Mouse (Mus musculus) layer of hippocampus, postnatal 14 days (tissue): Measurements from ENCODE around the gene Lpcat2b. TPM values are rescaled to one million over a fixed set of nuclear protein-coding genes. Genes with fewer than 3 reads are reported as not detected.

Source experiments
- DNase-seq, 2 experiments: peaks; one replicate each; pipeline ENCODE4 v3.0.0; 2021 to 2022; ENCODE audit warnings: low spot score in 2 of 2, mixed read lengths in 1 of 2
- total RNA-seq, 2 experiments: library from RNA; stranded (reverse); gene quantifications; 2 replicates each; pipeline ENCODE4 v1.2.3; 2021

Lpcat2b gene
- total RNA-seq, 2 experiments from 2014 or later: 0.31 TPM; not detected in 1

DNA sequence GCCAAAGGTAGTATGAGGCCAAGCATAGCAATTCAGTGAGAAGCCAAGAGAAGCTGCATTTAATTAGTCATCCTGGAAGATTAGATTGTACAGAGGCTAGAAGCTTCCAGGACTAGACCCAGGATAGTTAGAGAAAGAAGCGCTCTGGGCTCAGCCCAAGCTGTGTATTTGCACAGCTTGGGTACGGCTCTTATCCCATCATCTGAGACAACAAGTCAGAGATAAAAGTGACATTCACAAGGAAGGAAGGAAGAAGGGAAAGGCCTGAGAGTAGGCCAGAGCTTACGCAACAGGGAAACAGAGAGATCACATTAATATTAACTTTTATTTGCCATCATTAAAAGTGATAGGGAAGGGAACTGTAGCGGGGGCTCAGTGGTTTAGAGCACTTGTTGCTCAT, 16.6 kb downstream of the Lpcat2b start:
- DNase-seq: no peak

DNA sequence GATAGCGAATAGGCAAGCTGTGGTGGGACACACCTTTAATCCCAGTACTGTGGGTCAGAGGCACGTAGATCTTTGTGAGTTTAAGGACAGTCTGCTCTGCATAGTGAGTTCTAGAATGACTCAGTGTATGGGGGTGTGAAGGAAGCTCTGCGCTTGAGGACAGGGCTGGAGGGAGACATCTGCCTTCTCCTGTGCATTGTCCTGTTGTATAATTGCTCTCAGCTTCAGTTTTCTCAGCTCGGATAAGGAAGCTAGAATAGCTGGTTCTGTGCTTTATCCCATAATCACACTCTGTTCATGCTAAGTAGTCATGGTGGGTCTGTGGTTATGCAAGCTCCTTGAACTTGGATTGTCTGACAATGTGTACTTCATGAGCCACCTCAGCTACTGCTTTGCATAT, 17.4 kb downstream of the Lpcat2b start:
- DNase-seq: no peak

DNA sequence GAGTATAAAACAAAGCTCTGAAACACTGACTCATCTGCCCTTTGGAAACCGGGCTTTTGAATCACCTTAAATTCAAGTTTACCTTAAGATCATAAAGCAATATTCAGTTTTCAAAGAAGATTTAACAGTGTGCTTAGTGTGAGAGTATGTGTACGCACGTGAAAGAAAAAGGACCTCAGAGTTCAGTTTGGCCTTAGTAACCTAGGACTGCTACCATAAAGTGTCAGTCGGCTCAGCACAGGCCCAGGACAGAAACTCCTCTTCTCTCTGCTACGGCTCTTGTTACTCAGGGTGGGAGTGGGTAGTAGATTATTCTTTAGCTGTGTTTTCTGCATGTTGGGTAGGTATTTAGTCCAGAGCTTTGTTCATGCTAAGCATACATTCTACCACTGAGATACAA, 18.3 kb downstream of the Lpcat2b start:
- DNase-seq: no peak

DNA sequence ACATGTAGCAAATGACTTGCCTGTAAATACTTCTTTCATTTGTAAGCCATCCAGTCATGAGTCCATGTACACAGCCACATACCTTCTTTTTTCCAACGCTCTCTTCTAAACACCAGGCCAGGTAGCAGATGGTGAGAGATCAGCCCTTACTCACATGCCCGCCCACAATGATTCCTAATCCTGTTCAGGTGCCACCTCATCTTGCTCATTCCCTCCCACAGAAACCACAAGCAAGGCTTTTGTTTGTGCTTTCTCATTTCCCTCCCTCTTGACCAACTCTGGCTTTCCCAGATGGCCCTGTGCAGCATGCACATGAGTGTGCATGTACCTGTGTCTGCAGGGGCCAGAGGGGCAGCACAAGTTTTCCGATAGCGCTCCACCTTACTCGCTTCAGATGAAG, 18.9 kb downstream of the Lpcat2b start:
- DNase-seq: no peak

DNA sequence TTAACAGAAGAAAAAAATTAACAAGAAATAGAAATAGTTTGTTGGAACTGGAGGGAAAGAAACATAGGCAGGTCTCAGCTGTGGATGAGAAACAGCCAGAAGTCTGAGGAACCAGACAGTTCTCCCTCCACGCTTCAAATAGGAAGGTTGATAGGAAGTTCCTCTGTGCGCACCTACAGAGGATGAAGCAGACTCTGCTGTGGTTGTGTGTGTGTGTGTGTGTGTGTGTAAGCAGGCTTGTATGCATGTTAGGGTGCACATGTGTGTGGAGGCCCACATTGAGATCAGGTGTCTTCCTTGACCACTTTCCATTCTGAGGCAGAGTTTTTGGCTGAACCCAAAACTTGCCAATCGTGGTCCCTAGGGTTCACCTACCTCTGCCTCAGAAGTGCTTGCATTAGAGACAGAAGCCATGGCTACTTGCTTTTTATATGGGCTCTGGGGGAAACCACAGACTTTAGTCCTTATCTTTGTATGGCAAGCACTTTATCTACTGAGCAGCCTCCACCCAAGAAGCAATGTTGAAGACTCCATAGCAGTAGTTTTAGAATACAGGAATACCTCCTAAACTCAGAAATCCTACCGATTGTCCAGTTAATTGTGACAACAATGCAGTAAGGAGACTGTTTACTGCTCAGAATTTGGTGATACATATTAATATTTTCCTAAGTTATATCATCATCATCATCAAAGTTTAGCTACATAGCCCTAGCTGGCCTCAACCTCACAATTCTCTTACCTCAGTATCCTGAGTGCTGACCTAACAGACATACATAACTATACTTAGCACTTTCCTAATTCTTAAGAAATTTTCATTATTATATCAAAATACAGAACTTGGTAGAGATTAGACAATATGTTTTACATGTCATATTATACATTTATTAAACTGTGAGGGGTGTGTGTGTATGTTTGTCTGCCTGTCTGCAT, 31.1 kb downstream of the Lpcat2b start:
- no peak for DNase-seq

- DNase-seq: no peak
Measured at GRCm38 (mm10) chr5:107466501-107466900, 35.2 kb downstream of the Lpcat2b start.

DNA sequence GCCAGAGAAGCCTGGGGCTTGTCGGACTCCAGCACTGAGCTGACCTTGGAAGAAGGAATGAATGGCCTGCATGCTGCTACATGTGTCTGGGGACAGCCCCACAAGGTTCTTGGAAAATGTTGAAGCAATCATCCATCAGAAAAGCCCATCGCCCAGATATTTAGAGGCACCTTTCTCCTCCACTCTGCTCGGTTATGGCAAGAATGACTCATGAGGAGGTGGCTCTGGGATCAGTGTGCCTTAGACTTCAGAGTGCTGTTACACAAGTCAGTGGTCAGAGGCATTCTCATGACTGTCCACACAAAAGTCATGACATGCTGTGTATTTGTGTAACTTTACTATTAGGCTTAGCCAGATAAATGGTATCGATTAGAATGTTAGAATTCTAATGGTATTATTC, 35.7 kb downstream of the Lpcat2b start:
- no peak for DNase-seq

DNA sequence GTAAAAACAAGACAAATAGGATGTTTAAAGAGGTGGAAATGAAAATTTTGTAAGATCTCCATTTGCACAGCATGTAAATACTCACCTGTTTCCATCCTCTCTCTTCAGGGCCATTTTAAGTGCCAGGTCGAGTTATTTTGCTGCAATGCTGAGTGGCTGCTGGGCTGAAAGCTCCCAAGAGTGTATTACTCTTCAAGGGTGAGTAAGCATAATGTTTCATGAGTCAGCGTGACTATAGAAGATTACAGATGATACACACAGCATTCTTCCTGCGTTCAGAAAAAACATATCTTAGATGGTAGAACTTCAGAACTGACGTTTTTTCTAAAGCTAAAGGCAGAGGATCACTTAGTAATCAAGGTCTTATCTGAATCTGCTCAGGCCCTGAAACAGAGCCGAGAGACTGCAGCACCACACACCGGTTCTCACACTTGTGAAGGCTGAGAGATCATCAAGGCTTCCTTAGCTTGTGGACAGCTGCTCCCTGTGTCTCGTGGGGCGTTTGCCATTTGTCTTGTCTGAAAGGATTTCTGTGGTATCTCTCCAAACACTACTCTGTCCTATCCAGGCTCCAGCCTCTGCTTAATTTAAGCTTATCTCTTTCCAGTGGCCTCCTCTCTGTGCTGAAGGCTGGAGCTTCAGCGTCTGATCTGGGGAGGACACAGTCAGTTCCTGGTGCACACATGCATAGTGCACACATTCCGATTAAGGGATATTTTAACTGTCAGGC, 39.4 kb downstream of the Lpcat2b start:
- no peak for DNase-seq

- DNase-seq: no peak
Measured at GRCm38 (mm10) chr5:107480194-107480593, 48.8 kb downstream of the Lpcat2b start.

Other genes with a start within 250 kb of the Lpcat2b start
- gene Tgfbr3, start 141.9 kb upstream of the Lpcat2b start, total RNA-seq: 10 to 100 TPM; 13.8 to 17.3 TPM
- gene Brdt, start 100.4 kb upstream of the Lpcat2b start, total RNA-seq: 10 to 100 TPM; 13.9 to 14.6 TPM
- gene Ephx4, start 28.8 kb upstream of the Lpcat2b start, total RNA-seq: 10 to 100 TPM; 38.9 to 41.1 TPM
- gene Btbd8, start 6.4 kb downstream of the Lpcat2b start, total RNA-seq: 10 to 100 TPM; 90.8 to 99.5 TPM
- gene Gm42669, start 76.1 kb downstream of the Lpcat2b start, total RNA-seq: under 1 TPM; 0.41 to 0.45 TPM
- under 1 TPM; 0.25 to 0.57 TPM for gene 1700028K03Rik, start 103.2 kb downstream of the Lpcat2b start, total RNA-seq
- 10 to 100 TPM; 21.2 to 22.1 TPM for gene Rpap2, start 165.8 kb downstream of the Lpcat2b start, total RNA-seq
- 10 to 100 TPM; 17.2 to 17.6 TPM for gene Glmn, start 166.3 kb downstream of the Lpcat2b start, total RNA-seq